Mouse (Mus musculus) bone marrow, adult 2 months (tissue): Measurements from ENCODE around the gene Bst2.

Experiments used
- CTCF ChIP-seq: fragments of 200-500 bp; IDR thresholded peaks from 2 replicates; pipeline ENCODE4 v1.5.1; 2011; ENCODE audit warnings: low read length, control low read depth; ENCODE audit not compliant: control insufficient read depth, insufficient read depth
- POLR2A ChIP-seq: fragments of 200-500 bp; IDR thresholded peaks from 2 replicates; pipeline ENCODE4 v1.6.1; 2011; ENCODE audit warnings: low read depth, mild to moderate bottlenecking, control low read depth, low read length, borderline replicate concordance; ENCODE audit not compliant: control insufficient read depth

- TF ChIP-seq CTCF, result no peak
- TF ChIP-seq POLR2A, result no peak
Observed at GRCm38 (mm10) chr8:71505979-71506378, 31.3 kb downstream of the Bst2 start.
